Mouse (Mus musculus): ENCODE data around the gene Fam131c. TPM values are rescaled to one million over a fixed set of nuclear protein-coding genes. Genes with fewer than 3 reads are reported as not detected.

Gene Fam131c
- polyA plus RNA-seq, 1 experiment from 2014 or later = 0.35 TPM

DNA sequence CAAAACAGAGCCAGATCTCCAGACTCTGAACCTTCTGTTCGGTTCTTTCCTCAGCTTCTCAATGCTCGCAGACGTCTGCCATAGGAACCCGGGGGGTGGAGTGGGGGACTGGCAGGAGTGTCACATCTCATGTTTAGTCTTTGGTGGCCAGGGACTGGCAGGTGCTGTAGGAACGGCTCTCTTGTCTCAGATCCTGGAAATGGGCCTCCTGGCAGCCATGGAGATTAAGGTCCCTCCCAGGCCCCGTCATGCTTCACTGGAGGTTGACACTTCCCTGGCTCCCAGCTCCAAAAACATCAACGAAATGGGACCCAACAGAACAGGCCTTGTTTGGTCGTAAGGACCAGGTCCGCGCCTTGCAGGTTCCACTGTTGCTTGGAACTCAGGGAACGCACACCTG lies 19.4 kb upstream of the Fam131c start:
- WGBS = 78% methylated on average over 11 of the region's 11 CpGs
- H3K9ac ChIP-seq (ENCODE audit: low read length) = no peak overlapping the region
- DNase-seq (ENCODE audit: low spot score) (no peak), ATAC-seq (replicated peaks; ENCODE audit: low FRiP score) (no peak)
- no peak overlapping the region for H3K4me3 ChIP-seq (ENCODE audit: low read depth, low read length)
- no peaks in the 10 kb centered on the region for H3K9me3 ChIP-seq (ENCODE audit: control insufficient read depth, low read length)
- no peak overlapping the region for H3K4me2 ChIP-seq (ENCODE audit: low read depth, low read length, severe bottlenecking)
- no peaks in the 10 kb centered on the region for H3K36me3 ChIP-seq (ENCODE audit: control insufficient read depth, insufficient read depth, low read length)
- H3K4me1 ChIP-seq (replicated peaks; ENCODE audit: control insufficient read depth, insufficient read depth, low read length) = no peaks in the 10 kb centered on the region
- no peak overlapping the region for H3K27ac ChIP-seq (ENCODE audit: low read depth, low read length)
- H3K27me3 ChIP-seq (ENCODE audit: control insufficient read depth, insufficient read depth, low read length) = no peaks in the 10 kb centered on the region

DNA sequence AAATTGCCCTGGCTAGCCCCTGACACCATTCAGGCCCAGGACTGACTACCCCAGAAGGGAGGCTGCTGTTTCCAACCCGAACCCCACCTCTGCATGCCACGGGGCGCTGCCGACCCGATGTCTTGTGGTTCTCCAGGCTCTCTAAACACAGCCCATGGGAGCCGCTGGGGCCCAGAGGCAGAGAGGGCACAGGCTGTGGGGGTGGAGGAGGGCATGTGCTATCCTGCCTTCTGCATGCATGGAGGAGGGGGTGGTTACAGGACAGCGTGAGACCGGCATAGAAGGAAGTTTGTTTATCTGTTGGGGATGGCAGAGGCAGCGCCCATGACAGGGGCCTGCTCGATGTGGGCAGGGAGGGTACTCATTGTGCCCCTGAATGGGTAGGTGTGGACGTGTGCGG lies 18.0 kb upstream of the Fam131c start:
- no peak overlapping the region for H3K9ac ChIP-seq (ENCODE audit: low read length)
- no peaks in the 10 kb centered on the region for H3K27me3 ChIP-seq (ENCODE audit: control insufficient read depth, insufficient read depth, low read length)
- 87% methylated on average over 12 of the region's 12 CpGs for WGBS
- H3K4me2 ChIP-seq (ENCODE audit: low read depth, low read length, severe bottlenecking) = no peak overlapping the region
- DNase-seq (ENCODE audit: low spot score) (peak; percentile 42), ATAC-seq (replicated peaks; ENCODE audit: low FRiP score) (no peak)
- H3K27ac ChIP-seq (ENCODE audit: low read depth, low read length) = no peak overlapping the region
- no peaks in the 10 kb centered on the region for H3K4me1 ChIP-seq (replicated peaks; ENCODE audit: control insufficient read depth, insufficient read depth, low read length)
- no peaks in the 10 kb centered on the region for H3K36me3 ChIP-seq (ENCODE audit: control insufficient read depth, insufficient read depth, low read length)
- no peaks in the 10 kb centered on the region for H3K9me3 ChIP-seq (ENCODE audit: control insufficient read depth, low read length)
- no peak overlapping the region for H3K4me3 ChIP-seq (ENCODE audit: low read depth, low read length)

DNA sequence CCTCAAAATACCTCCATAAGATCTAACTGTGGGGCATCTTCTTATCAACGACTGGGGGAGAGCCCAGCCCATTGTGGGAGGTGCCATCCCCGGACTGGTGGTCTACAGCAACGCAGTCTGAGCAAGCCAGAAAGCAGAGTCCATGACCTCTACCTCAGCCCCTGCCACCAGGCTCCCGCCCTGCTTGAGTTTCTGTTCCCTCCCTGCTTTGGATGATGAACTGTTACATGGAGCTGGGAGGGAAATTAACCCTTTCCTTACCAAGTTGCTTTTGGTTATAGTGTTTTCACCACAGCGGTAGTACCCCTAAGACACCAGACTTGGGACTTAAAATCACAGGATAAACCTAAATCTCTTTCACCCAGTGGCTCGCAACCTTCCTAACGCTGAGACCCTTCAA lies 16.0 kb upstream of the Fam131c start:
- peak; percentile 49 for DNase-seq (ENCODE audit: low spot score)
- Histone ChIP-seq H3K36me3 (ENCODE audit: control insufficient read depth, insufficient read depth, low read length) (no peaks in the 10 kb centered on the region), H3K4me1 (replicated peaks; ENCODE audit: control insufficient read depth, insufficient read depth, low read length) (no peaks in the 10 kb centered on the region), H3K4me3 (ENCODE audit: low read depth, low read length) (no peak overlapping the region), H3K27ac (ENCODE audit: low read depth, low read length) (no peak overlapping the region), H3K9ac (ENCODE audit: low read length) (no peak overlapping the region), H3K27me3 (ENCODE audit: control insufficient read depth, insufficient read depth, low read length) (no peaks in the 10 kb centered on the region), H3K9me3 (ENCODE audit: control insufficient read depth, low read length) (no peaks in the 10 kb centered on the region), H3K4me2 (ENCODE audit: low read depth, low read length, severe bottlenecking) (no peak overlapping the region)
- no peak for ATAC-seq (replicated peaks; ENCODE audit: low FRiP score)
- 66% methylated on average over 7 of the region's 7 CpGs for WGBS

DNA sequence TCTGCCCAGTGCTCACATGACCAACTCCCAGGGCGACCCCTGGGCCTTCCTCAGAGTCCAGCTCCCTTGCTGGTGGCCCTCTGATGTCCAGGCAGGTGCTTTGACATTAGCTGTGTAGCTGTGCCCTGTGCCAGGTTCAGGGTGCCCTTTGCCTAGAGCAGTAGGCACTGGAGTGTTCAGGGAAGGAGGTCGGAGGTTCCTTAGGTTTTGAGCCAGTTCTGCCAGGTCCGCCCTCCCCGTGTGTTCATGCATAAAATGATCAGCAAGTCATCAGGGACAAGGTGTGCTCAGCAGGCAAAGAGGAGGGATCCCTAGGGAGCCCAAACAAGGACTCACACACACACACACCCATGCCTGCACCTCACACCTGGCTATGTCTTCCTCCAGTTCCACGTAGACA lies 15.0 kb upstream of the Fam131c start:
- Histone ChIP-seq H3K9ac (ENCODE audit: low read length) (no peak overlapping the region), H3K4me3 (ENCODE audit: low read depth, low read length) (no peak overlapping the region), H3K27me3 (ENCODE audit: control insufficient read depth, insufficient read depth, low read length) (no peaks in the 10 kb centered on the region), H3K27ac (ENCODE audit: low read depth, low read length) (no peak overlapping the region), H3K4me2 (ENCODE audit: low read depth, low read length, severe bottlenecking) (no peak overlapping the region), H3K4me1 (replicated peaks; ENCODE audit: control insufficient read depth, insufficient read depth, low read length) (no peaks in the 10 kb centered on the region), H3K36me3 (ENCODE audit: control insufficient read depth, insufficient read depth, low read length) (no peaks in the 10 kb centered on the region), H3K9me3 (ENCODE audit: control insufficient read depth, low read length) (no peaks in the 10 kb centered on the region)
- 69% methylated on average over 5 of the region's 5 CpGs for whole genome bisulfite sequencing
- DNase-seq (ENCODE audit: low spot score) (no peak), ATAC-seq (replicated peaks; ENCODE audit: low FRiP score) (no peak)

DNA sequence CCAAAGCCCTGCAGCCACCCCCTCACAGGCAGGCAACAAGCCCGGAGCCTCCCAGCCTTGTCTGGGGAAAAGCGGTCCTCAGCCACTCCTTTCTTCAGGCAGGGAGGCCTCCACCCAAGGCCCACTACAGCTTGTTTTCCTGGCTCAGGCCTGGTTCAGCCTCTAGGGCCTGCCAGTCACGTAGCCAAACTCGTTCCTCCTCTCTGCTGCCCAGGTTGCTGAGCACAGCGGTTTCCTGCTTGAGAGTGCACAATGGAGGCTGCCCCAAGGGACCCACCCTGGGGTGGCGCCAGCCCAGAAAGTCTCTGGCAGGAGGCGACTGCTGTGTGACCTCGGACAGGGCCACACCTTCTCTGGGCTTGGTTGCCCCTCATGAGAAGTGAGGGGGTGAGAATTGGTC lies 14.2 kb upstream of the Fam131c start:
- Histone ChIP-seq H3K9ac (ENCODE audit: low read length) (no peak overlapping the region), H3K36me3 (ENCODE audit: control insufficient read depth, insufficient read depth, low read length) (no peaks in the 10 kb centered on the region), H3K27me3 (ENCODE audit: control insufficient read depth, insufficient read depth, low read length) (no peaks in the 10 kb centered on the region), H3K4me1 (replicated peaks; ENCODE audit: control insufficient read depth, insufficient read depth, low read length) (no peaks in the 10 kb centered on the region), H3K9me3 (ENCODE audit: control insufficient read depth, low read length) (no peaks in the 10 kb centered on the region), H3K27ac (ENCODE audit: low read depth, low read length) (no peak overlapping the region), H3K4me2 (ENCODE audit: low read depth, low read length, severe bottlenecking) (no peak overlapping the region), H3K4me3 (ENCODE audit: low read depth, low read length) (no peak overlapping the region)
- DNase-seq (ENCODE audit: low spot score) (peak; percentile 41), ATAC-seq (replicated peaks; ENCODE audit: low FRiP score) (no peak)
- WGBS = 65% methylated on average over 8 of the region's 8 CpGs

DNA sequence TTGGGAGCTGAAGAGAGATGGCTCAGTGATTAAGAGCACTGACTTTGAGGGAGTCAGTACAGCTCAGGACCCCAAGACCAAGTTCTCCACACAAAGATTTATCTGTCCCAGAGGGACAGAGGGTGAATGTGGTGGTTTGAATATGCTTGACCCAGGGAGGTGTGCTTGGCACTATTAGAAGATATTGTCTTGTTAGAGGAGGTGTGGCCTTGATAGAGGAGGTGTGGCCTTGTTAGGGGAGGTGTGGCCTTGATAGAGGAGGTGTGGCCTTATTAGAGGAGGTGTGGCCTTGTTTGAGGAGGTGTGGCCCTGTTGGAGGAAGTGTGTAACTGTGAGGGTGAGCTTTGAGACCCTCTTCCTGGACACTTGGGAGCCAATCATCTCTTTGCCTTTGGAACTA lies 10.2 kb upstream of the Fam131c start:
- Histone ChIP-seq H3K36me3 (ENCODE audit: control insufficient read depth, insufficient read depth, low read length) (no peaks in the 10 kb centered on the region), H3K27me3 (ENCODE audit: control insufficient read depth, insufficient read depth, low read length) (no peaks in the 10 kb centered on the region; the same call in 1 of the 2 replicates), H3K9me3 (ENCODE audit: control insufficient read depth, low read length) (no peaks in the 10 kb centered on the region), H3K4me2 (ENCODE audit: low read depth, low read length, severe bottlenecking) (no peak overlapping the region), H3K4me3 (ENCODE audit: low read depth, low read length) (no peak overlapping the region), H3K4me1 (replicated peaks; ENCODE audit: control insufficient read depth, insufficient read depth, low read length) (no peaks in the 10 kb centered on the region; the same call in 1 of the 2 replicates), H3K27ac (ENCODE audit: low read depth, low read length) (no peak overlapping the region), H3K9ac (ENCODE audit: low read length) (no peak overlapping the region)
- DNase-seq (ENCODE audit: low spot score) (no peak), ATAC-seq (replicated peaks; ENCODE audit: low FRiP score) (no peak)

DNA sequence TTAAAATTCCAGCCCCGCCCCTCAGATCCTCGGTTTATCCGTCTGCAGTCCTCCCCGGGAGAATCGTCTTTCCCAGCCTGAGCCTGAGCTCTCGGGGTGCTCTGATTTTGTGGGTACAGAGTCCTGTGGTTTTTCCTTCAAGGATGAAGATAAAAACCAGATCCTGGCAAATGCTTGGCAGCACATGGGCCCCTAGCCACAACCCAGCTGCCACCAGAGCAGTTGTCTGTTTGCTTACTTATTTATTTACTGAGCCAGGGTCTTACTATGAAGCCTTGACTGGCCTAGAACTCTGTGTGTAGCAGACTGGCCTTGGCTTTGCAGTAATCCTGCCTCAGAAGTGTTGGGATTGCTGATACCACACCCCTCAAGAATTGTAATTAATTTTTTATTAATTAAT lies 8.8 kb upstream of the Fam131c start:
- H3K4me3 ChIP-seq (ENCODE audit: low read depth, low read length) = no peak overlapping the region
- no peak overlapping the region for H3K9ac ChIP-seq (ENCODE audit: low read length)
- no peaks in the 10 kb centered on the region; the same call in 1 of the 2 replicates for H3K4me1 ChIP-seq (replicated peaks; ENCODE audit: control insufficient read depth, insufficient read depth, low read length)
- DNase-seq (ENCODE audit: low spot score) (no peak), ATAC-seq (replicated peaks; ENCODE audit: low FRiP score) (no peak)
- no peaks in the 10 kb centered on the region for H3K9me3 ChIP-seq (ENCODE audit: control insufficient read depth, low read length)
- H3K4me2 ChIP-seq (ENCODE audit: low read depth, low read length, severe bottlenecking) = no peak overlapping the region
- H3K36me3 ChIP-seq (ENCODE audit: control insufficient read depth, insufficient read depth, low read length) = no peaks in the 10 kb centered on the region
- H3K27ac ChIP-seq (ENCODE audit: low read depth, low read length) = no peak overlapping the region
- H3K27me3 ChIP-seq (ENCODE audit: control insufficient read depth, insufficient read depth, low read length) = peaks cover 2% of the 10 kb centered on the region; the same call in 1 of the 2 replicates
- WGBS = 94% methylated on average over 6 of the region's 6 CpGs

DNA sequence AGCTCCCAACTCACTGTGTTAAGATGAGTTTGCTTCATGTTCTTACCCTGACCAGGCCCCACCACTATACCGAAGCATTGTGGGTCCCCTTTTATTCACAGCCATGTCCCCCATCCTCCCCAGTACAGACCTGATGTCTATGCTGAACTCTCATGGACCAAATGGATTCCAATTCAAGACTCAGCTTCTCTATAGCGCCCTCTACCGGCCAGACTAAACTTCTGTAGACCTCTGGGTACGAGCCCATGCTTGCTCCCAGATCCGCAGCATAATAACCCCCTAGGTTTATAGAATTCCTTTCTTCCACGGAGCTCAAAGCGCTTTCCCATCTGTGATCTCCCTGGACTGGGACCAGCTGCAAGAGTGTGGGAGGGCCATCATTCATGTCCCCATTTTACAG lies 7.2 kb upstream of the Fam131c start:
- 30% methylated on average over 7 of the region's 7 CpGs for WGBS
- Histone ChIP-seq H3K4me2 (ENCODE audit: low read depth, low read length, severe bottlenecking) (no peak overlapping the region), H3K4me1 (replicated peaks; ENCODE audit: control insufficient read depth, insufficient read depth, low read length) (no peaks in the 10 kb centered on the region; the same call in 1 of the 2 replicates), H3K27ac (ENCODE audit: low read depth, low read length) (no peak overlapping the region), H3K4me3 (ENCODE audit: low read depth, low read length) (no peak overlapping the region), H3K27me3 (ENCODE audit: control insufficient read depth, insufficient read depth, low read length) (peaks cover 3% of the 10 kb centered on the region; the same call in 1 of the 2 replicates), H3K9ac (ENCODE audit: low read length) (no peak overlapping the region), H3K9me3 (ENCODE audit: control insufficient read depth, low read length) (no peaks in the 10 kb centered on the region), H3K36me3 (ENCODE audit: control insufficient read depth, insufficient read depth, low read length) (no peaks in the 10 kb centered on the region)
- DNase-seq (ENCODE audit: low spot score) (peak; percentile 72), ATAC-seq (replicated peaks; ENCODE audit: low FRiP score) (no peak)

DNA sequence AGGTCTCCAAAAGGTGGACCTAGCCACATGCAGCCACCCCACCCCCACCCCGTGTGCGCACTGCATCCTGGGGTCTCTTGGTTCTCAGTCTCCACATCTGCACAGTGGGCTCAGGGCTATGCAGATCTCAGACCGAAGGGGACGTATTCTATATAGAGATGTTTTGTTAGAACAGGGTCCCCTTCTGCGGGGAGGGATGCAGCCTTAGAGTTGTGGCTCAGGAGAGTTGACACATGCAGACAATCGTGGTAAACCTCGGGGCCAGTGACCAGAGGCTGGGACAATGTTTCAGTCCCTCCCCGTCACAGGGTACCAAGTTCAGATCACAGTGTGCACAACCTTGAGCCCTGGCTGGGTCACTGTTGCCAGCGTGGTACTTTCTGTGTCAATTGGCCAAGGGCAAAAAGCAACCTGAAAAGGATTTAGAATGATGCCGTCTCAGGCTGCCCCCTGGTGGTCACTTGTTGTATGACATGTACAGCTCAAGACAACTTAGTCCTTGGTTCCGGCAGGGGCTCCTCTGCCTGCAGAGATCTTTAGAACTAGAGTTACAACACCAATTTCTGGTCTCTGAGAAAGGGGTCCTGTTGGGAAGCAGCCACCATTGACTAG lies 5.0 kb upstream of the Fam131c start:
- Histone ChIP-seq H3K9me3 (ENCODE audit: control insufficient read depth, low read length) (no peaks in the 10 kb centered on the region), H3K4me2 (ENCODE audit: low read depth, low read length, severe bottlenecking) (no peak overlapping the region), H3K27me3 (ENCODE audit: control insufficient read depth, insufficient read depth, low read length) (peaks cover 16% of the 10 kb centered on the region), H3K4me3 (ENCODE audit: low read depth, low read length) (no peak overlapping the region), H3K4me1 (replicated peaks; ENCODE audit: control insufficient read depth, insufficient read depth, low read length) (peaks cover under 1% of the 10 kb centered on the region; the same call in 1 of the 2 replicates), H3K27ac (ENCODE audit: low read depth, low read length) (no peak overlapping the region), H3K9ac (ENCODE audit: low read length) (no peak overlapping the region), H3K36me3 (ENCODE audit: control insufficient read depth, insufficient read depth, low read length) (no peaks in the 10 kb centered on the region)
- peak; percentile 93 for DNase-seq (ENCODE audit: low spot score)
- peak; percentile 54 for ATAC-seq (replicated peaks; ENCODE audit: low FRiP score)
- WGBS = 28% methylated on average over 11 of the region's 11 CpGs
